Mouse (Mus musculus): ENCODE measurements around the gene Tuba3a.

Gene Tuba3a

DNA sequence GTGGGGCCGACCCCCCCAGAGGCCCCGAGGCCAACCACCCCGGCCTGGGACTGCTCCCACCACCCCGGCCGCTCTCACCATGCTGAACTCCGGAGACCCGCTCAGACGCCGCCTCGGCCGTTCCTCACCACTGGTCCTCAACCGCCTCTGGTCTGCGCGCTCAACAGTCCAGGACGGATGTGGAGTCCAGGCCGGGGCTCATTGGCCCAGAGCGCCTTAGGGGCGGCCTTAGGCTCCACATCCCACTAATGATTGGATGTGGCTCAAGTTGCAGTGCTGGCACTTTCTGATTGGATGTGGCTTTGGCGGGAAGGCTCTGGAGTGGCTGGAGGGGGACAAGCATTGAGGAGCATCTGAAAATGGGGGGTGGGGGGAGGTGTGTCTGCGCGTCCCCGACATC is at the start of gene Tuba3a:
Tuba3a (minus strand) TSS at position 153 of the 400 bp plus-strand sequence.
- in situ Hi-C loops (cut with MboI; ENCODE audit: low pct_unique_long_range_greater_than_20kb in 1 of 2, low sequenced_read_pairs in 2 of 2, unreplicated experiment in 1 of 2): no loop called here

DNA sequence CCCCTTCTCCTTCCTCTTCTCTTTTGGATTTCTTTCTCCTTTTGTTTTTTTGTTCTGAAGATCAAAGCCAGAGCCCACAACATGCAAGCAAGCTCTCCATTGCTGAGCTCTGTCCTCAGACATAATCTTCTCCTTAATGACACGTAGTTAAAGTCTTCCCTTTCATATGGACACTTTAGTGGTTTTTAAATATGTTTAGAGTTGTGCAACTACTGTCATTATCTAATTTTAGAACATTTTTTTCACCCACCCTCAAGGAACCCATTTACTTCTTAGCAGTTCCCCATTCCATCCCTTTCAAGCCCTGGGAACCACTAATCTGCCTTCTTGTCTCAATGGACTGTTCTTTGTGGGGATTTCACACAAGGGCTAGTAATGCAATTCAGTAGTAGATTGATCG is 48.5 kb upstream of the Tuba3a start:
- in situ Hi-C loops (cut with MboI; ENCODE audit: low pct_unique_long_range_greater_than_20kb in 1 of 2, low sequenced_read_pairs in 2 of 2, unreplicated experiment in 1 of 2): no loop called here

DNA sequence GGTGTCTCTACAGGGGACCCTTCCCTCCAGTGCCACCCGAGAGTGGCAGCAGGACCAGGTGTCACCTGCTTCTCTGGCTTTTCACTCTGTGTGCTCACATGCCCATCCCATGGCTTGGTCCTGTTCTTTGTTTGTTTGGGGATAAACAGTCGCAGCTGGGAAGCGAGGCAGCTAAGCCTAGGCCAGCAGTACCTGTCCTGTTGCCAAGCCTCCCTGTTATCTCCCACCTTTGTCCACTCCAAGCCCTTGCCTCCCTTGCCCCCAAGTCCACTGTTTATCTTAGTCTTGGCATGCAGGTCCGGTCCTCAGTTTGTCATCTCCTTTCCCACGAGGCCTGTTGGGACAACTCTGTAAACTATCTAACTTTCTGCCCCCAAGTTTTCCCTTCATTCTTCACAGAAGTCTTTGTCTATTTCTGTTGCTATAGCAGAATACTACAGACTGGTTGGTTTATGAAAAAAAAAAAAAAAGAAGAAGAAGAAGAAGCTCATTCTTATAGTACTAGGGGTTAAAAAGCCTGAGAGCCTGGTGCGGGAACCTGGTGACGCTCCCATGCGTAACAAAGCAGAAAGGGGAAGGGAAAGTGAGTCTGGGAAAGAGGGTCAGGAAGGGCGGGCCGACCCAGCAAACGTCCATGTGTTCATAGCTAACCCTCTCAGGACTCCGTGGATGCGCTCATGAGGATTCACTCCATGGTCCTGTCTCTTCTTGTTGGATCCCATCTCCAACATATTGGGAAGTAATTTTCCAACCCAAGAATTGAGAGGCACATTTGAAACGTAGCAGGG is 47.5 kb upstream of the Tuba3a start:
- in situ Hi-C loops (cut with MboI; ENCODE audit: low pct_unique_long_range_greater_than_20kb in 1 of 2, low sequenced_read_pairs in 2 of 2, unreplicated experiment in 1 of 2): no loop called here

DNA sequence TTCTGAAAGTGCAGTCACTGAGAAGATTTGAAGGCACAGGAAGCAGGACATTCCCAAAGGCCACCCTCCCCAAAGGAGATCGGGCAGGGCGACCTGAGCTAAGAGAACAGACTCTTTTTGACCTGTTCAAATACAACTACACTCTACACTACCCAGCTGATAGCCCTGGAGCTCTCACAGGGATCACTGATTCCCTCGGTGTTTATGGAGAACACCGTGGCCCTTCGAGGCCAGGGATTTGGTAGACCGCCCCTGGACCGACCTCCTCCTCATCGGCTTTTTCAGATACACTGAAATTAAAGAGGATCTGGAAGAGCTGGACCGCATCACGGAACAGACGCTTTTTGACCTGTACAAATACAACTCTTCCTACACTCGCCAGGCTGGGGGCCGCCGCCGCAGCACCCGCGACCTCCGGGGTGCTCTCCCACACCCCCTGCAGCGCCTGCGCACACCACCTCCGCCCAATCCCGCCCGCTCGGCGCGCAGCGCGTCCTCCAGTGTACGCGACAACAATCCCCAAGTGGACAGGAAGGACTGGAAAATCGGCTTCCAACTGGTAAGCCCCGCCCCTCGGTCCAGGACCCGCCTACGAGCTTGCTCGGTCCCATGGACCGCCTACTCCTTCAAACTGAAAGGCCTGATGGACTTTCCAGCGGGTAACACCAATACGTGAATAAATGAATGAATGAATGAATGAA is 44.9 kb upstream of the Tuba3a start:
- in situ Hi-C loops (cut with MboI; ENCODE audit: low pct_unique_long_range_greater_than_20kb in 1 of 2, low sequenced_read_pairs in 2 of 2, unreplicated experiment in 1 of 2): no loop called here

DNA sequence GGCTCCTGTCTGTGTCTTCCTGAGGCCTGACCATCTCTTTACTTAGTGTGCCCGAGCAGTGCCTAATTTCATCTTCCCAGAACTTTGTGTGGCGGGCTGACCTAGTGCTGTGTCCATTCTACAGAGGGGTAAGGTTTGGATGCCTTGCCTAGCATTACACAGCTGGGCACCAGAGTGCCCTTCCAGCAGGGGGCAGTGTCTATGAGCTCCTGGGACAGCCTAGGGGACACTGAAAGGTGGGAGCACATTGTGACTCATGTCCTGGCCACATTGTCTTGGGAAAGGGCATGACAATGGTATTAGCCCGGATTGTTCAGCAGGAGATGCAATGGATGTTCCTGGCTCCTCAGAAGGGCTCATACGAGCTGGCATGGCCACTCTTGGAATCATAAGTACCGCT is 42.4 kb upstream of the Tuba3a start:
- in situ Hi-C loops (cut with MboI; ENCODE audit: low pct_unique_long_range_greater_than_20kb in 1 of 2, low sequenced_read_pairs in 2 of 2, unreplicated experiment in 1 of 2): no loop called here

DNA sequence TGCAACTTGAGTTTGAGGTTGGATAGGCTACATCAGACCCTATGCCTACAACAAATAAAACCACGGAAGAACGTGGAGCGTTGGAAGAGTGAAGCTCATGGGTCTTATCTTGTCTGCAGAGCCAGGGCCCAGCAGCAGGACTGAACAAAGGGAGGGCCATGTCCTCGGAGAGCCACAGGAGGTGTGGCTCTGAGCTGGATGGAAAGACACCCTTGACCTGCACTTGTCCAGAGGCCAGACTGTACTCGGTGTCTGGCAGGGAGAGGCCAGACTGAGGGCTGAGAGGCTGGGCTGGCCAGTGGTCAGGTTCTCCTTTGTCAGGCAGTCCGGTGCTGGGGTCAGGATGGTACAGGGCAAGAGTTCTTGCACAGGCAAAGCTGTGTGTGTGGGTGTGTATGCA is 39.5 kb upstream of the Tuba3a start:
- in situ Hi-C loops (cut with MboI; ENCODE audit: low pct_unique_long_range_greater_than_20kb in 1 of 2, low sequenced_read_pairs in 2 of 2, unreplicated experiment in 1 of 2): no loop called here

DNA sequence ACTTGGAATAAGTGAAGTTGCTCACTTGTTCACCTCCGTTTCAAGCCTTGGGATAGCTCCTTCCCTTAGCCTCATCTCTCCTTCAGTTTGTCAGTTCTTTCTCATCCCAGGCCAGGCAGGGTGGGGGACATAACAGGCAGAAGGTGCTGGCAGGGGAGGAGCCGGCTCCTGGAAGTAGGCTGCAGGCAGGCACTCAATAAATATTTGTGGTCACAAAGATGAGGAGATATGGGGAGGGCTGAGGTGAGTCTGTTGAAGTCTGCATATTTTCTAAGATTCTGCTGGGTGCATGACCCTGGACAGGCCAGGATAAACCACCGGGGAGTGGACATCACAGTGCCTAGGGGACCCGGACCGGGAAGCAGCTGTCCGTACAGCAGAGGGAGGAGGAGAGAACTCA is 37.7 kb upstream of the Tuba3a start:
- in situ Hi-C loops (cut with MboI; ENCODE audit: low pct_unique_long_range_greater_than_20kb in 1 of 2, low sequenced_read_pairs in 2 of 2, unreplicated experiment in 1 of 2): no loop called here

DNA sequence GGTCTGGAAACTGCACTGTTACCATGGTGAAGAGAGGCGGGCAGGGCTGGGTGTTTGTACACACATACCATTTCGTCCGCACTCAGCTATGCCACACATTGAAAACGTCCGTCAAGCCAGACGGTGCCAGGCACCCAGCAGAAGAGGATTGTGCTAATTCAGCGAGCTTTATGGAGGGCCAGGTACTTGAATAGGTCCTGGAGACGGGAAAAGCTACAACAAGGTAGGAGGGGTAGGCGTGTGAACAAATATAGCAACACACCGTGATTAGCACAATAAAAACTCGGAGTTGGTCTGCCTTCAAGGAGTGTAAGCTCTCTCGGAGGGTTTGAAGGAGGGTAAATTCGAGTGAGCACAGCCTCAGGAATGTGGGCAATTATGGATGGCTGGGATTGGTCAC is 37.0 kb upstream of the Tuba3a start:
- in situ Hi-C loops (cut with MboI; ENCODE audit: low pct_unique_long_range_greater_than_20kb in 1 of 2, low sequenced_read_pairs in 2 of 2, unreplicated experiment in 1 of 2): no loop called here

DNA sequence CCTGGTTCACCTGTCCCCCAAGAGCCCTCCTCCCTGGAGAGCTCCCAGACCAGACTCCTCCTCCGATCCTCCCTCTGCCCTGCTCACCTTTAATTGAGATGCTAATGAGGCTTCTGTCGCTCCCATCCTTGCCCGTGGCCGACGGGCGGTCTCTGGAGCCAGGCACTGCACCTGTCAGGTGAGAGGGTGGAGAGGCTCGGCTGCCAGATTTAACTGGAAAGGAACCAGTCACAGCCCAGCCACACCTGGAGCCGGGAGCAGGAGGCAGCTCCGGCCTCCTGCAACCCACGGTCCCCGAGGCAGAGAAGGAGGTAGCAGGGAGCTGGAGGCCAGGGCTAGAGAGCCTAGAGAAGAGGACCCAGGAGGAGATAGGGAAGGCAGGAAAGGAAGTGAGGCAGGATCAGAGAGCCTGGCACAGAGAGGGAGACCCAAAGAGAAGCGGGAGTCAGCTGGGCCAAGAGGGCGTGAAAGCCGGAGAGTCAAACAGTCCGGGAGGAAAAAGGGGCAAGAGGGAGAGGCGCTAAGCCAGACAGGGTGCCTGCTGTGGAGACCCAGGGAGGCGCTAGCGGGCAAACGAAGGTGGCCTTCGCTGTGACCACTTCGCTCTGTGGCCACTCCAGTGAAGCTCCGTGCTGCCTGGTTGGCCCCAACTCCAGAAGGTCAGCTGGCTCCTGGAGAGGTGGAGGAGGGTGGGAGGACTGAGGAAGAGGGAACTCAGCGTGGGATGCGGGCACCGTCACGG is 35.4 kb upstream of the Tuba3a start:
- in situ Hi-C loops (cut with MboI; ENCODE audit: low pct_unique_long_range_greater_than_20kb in 1 of 2, low sequenced_read_pairs in 2 of 2, unreplicated experiment in 1 of 2): no loop called here

DNA sequence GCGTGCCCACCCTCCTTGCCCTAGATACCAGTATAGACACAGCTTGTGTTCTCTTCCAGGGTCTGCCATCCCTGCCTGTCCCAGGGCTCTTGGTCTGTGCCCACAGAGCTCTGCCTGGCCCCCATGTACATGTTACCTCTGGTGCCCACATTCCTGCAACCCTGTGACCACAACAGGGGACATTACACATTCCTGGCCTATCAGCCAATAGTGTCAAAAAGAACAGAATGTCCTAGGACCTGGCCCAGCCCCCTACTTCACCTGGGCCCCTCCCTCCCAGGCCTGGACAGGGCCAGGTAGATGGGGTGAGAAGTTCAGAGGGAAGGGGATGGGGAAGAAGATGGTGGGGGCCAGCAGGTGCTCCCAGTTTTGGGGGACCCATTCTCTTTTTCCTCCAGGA is 34.5 kb upstream of the Tuba3a start, which contains the start of gene Scnn1a:
Scnn1a (plus strand) TSS at position 337 of the 400 bp plus-strand sequence.
- in situ Hi-C loops (cut with MboI; ENCODE audit: low pct_unique_long_range_greater_than_20kb in 1 of 2, low sequenced_read_pairs in 2 of 2, unreplicated experiment in 1 of 2): no loop called here

DNA sequence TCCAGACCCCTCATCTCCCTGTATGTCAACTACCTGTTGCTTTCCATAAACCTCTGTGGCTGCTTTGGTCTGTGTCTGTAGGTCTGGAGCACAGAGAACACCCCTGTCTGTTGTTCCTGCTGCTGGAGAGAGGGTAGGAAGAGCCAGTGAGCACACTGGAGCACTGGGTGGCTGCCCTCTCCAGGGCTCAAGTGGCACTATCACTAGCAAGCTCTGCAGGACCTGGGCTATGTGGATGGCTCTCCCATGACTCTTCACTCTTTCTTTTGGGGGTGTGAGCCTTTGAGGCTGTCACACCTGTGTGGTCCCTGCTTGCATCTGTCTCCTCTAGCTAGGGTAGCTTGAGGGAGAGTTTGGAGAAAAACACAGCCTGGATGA is 34.1 kb upstream of the Tuba3a start:
- in situ Hi-C loops (cut with MboI; ENCODE audit: low pct_unique_long_range_greater_than_20kb in 1 of 2, low sequenced_read_pairs in 2 of 2, unreplicated experiment in 1 of 2): no loop called here

DNA sequence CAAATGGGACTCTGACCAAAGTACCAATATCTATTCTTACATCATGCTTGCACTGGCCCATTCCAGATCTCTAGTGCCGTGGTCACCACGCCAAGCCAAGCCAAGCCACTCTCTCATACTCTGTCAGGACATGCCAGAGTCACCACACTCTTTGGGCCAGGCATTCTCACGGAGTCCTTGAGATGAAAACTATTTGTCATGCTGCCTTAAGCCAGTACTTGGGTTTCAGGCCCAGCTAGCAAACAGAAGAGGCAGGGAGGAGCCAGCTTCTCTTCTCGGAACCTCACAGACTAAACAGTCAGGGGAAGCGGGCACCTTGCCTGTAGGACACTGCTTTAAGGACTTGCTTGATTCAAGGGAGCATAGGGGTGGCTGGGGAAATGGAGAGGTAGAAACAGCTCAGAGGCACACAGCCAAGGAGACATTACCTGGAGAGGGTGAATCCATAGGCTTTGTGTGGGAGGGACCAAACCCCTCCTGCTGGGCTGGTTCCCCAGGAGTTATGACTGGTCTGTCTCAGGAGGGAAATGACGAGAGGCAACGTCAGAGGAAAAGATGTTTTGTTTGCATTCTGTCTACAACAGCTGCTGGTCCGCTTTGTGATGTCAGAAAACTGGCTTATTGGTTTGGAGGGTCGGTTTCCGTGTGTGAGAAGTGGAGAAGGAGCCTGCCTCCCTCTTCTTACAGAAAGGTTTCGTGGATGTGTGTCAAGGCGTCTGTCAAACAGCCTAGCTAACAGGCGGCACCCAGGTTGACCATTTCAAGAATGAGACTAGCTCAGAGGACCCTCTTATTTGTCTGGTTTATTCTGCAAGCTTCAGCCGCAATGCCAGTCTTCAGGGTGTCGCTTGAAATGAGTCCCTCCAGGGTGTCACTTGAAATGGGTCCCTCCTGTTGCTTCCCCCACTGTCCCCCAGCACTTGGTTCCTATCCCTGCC is 33.4 kb upstream of the Tuba3a start:
- in situ Hi-C loops (cut with MboI; ENCODE audit: low pct_unique_long_range_greater_than_20kb in 1 of 2, low sequenced_read_pairs in 2 of 2, unreplicated experiment in 1 of 2): no loop called here

DNA sequence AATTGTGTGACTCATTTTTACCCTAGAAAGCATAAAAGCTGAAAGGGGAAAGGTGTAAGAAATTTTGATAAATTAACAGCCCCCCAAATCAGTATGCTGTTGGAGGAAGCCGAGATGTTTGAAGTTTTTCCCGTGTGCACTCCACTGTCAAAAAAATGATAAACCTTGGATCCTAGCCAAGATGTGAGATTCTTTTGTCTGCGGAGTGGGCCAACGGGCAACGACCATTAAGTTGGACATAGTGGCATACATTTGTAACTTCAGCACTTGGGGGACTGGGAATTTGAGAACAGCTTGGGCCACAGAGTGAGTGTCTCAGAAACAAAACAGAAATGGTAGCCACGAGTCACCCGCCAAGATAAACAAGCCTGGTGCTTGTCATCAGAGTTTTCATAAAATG is 31.2 kb upstream of the Tuba3a start:
- in situ Hi-C loops (cut with MboI; ENCODE audit: low pct_unique_long_range_greater_than_20kb in 1 of 2, low sequenced_read_pairs in 2 of 2, unreplicated experiment in 1 of 2): no loop called here

DNA sequence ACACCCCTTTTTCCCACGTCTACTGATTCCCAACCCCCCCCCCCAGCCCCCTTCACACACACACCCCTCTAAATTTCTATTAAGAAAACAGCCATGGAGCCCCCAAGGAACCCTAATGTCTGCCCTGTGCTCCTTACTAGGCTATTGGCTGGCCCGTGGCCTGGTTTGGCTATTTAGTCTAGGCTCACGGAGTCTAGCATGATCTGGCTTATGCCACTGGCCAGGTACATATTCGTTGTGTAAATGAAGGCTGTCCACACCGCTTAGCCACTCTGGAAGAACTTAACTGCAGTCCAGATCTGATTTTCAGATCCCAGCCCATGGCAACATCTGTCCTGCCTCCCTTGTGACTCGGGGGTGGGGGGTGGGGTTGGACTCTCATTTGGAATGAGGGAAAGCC is 28.9 kb upstream of the Tuba3a start:
- in situ Hi-C loops (cut with MboI; ENCODE audit: low pct_unique_long_range_greater_than_20kb in 1 of 2, low sequenced_read_pairs in 2 of 2, unreplicated experiment in 1 of 2): no loop called here

DNA sequence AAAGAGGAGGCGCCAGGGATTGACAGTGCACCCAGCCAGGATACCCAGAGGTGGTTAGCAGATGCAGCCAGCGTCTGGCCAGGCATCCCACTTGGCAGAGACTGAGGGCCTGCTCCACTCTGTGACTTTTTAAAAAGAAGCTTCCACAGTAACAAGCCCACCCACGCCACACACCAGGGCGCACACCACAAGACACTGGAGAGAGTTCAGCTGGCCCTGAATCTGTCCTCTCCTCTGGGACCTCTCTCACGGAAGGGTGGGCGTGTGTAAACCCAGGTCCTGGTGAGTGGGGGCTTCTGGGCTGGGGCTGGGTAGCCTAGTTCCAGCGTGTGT is 28.4 kb upstream of the Tuba3a start:
- in situ Hi-C loops (cut with MboI; ENCODE audit: low pct_unique_long_range_greater_than_20kb in 1 of 2, low sequenced_read_pairs in 2 of 2, unreplicated experiment in 1 of 2): no loop called here

DNA sequence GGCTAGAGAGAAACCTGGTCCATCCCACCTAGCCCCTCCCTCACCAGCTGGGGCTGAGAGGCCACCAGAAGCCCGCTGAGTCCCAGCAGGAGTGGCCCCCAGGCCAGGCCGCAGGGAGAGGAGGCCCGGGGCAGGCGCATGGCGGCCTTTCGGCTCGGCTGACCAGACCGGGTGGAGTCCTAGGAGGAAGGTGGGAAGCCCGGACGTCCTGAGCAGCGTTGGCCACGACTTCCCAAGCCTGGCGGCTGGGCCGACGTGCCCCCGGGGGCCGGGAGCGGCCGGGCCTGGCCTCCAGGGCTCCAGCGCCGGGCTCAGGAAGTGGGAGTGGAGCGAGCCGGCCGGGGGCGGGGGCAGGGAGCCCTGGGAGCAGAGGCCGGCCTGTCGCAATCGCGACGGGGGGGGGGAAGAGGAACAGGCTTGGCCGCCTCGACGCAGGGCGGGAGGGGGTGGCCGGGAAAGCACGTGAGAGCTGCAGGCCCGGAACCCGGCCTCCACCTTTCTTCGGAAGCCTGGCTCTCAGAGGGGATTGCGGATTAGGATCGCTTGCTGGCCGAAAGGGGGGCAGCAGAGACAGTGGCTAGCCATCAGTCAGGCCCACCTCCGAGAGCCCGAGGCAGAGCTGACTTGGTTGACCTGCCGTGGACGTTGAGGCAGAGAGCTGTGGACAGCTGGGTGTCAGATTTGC is 27.8 kb upstream of the Tuba3a start, which contains the start of gene Ltbr:
Ltbr (minus strand) TSS at position 340 of the 685 bp plus-strand sequence.
- in situ Hi-C loops (cut with MboI; ENCODE audit: low pct_unique_long_range_greater_than_20kb in 1 of 2, low sequenced_read_pairs in 2 of 2, unreplicated experiment in 1 of 2): no loop called here

DNA sequence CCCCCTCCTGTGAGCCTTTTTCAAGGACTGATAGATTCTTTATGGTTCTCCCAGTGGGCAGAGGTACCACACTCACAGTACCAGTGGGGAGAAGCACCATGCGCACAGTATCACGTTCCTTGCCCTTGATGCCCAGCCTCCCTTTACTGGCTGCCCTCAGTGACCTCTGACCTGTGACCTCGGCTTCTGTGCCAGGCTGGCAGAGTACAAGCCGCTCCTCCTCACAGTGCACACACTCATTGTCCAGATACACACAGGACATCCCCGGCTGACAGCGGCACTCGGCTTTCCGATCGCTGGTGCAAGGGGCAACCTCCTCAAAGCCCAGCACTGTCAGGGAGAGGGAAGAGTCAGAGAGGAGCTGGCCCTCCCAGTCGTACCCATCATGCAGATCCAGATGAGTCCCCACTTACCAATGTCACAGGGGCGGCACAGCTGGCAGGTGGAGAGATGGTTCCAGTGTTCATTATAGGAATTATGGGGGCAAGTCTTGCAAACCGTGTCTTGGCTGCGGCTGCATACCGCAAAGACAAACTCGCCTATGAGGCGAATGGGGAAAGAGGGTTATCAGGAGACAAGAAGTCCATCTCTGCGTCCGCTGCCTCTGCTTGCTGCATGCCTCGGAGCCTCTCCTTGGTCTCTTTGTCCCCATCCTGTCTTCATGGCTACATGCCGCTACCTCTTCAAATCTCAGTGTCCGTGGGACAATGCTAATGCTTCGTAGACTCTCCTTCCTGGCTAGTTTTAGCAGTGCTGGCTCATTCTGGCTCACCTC is 26.9 kb upstream of the Tuba3a start:
- in situ Hi-C loops (cut with MboI; ENCODE audit: low pct_unique_long_range_greater_than_20kb in 1 of 2, low sequenced_read_pairs in 2 of 2, unreplicated experiment in 1 of 2): no loop called here

Measured in mouse embryonic stem cell (cell line).